Mouse (Mus musculus) brain, embryonic 14.5 days (tissue): ENCODE results near the gene Tarbp1.

Experiments used
- CTCF ChIP-seq: fragments of 200-500 bp; IDR thresholded peaks from 2 replicates; pipeline ENCODE4 v1.5.1; 2012; ENCODE audit warnings: inconsistent platforms, mild to moderate bottlenecking, moderate library complexity, borderline replicate concordance; ENCODE audit not compliant: insufficient read depth, insufficient read length; ENCODE audit errors: extremely low read depth
- POLR2A ChIP-seq: fragments of 200-500 bp; IDR thresholded peaks from 2 replicates; pipeline ENCODE4 v1.6.1; 2012; ENCODE audit warnings: mild to moderate bottlenecking, inconsistent platforms, borderline replicate concordance; ENCODE audit not compliant: poor library complexity, insufficient read depth, insufficient read length, severe bottlenecking; ENCODE audit errors: extremely low read depth

DNA sequence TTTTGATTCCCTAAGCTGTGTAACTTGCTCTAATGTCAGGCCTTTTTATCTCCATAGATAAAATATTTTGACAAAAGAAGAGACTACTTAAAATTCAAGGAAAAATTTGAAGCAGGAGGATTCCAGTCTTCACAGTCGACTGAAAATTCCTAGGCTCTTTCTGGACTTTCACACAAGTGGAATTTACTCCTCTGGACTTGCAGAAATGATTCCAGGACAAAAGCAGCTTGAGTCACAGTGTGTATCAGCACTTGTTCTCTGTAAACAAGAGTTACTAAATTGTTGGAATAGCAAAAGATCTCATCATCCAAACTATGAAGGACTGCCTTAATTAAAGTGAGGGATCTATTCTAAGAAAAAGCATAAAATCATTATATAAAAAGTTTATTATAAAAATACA is 49.9 kb downstream of the Tarbp1 start:
- TF ChIP-seq POLR2A: no peak
- no peak for TF ChIP-seq CTCF
